Mouse (Mus musculus) liver, postnatal 0 days (tissue): ENCODE results near the gene Mettl3. TPM values are rescaled to one million over a fixed set of nuclear protein-coding genes. Genes with fewer than 3 reads are reported as not detected.
"Not testable (repeated sequence)": the region's sequence is repeated elsewhere in the genome, so short reads cannot be mapped to it uniquely, and the experiment has no call there.

Experiments
- ATAC-seq: fragments of 200-750 bp; cut with Nextera tagmentation; 2 replicates; pipeline ENCODE4 v1.8.0; 2017; ENCODE audit warnings: mild to moderate bottlenecking, moderate library complexity
- DNase-seq: peaks from one replicate; pipeline ENCODE4 v3.0.0-alpha.2; 2016
- H3K27ac ChIP-seq: fragments of 300-500 bp; sonication (generic); 2 replicates; pipeline ENCODE4 v1.5.1; 2014; ENCODE audit warnings: antibody characterized with exemption, moderate library complexity, mild to moderate bottlenecking, low read depth
- H3K27me3 ChIP-seq: fragments of 300-500 bp; sonication (generic); 2 replicates; pipeline ENCODE4 v1.6.1; 2014; ENCODE audit warnings: low read length, control low read depth, mixed read lengths; ENCODE audit not compliant: insufficient read depth
- H3K36me3 ChIP-seq: fragments of 300-500 bp; sonication (generic); replicated peaks from 2 replicates; pipeline ENCODE4 v1.6.1; 2014; ENCODE audit warnings: mild to moderate bottlenecking, control low read depth, low read length, moderate library complexity, mixed read lengths; ENCODE audit not compliant: insufficient read depth
- H3K4me1 ChIP-seq: fragments of 300-500 bp; sonication (generic); 2 replicates; pipeline ENCODE4 v1.6.1; 2014; ENCODE audit warnings: antibody characterized with exemption, mild to moderate bottlenecking, control low read depth; ENCODE audit not compliant: insufficient read depth
- H3K4me2 ChIP-seq: fragments of 300-500 bp; sonication (generic); 2 replicates; pipeline ENCODE4 v1.6.1; 2014; ENCODE audit warnings: low read depth, mild to moderate bottlenecking, low read length, moderate library complexity, mixed read lengths
- H3K4me3 ChIP-seq: fragments of 300-500 bp; sonication (generic); 2 replicates; pipeline ENCODE4 v1.5.1; 2014; ENCODE audit warnings: low read depth, low read length
- H3K9ac ChIP-seq: fragments of 300-500 bp; sonication (generic); replicated peaks from 2 replicates; pipeline ENCODE4 v1.6.1; 2014; ENCODE audit warnings: mild to moderate bottlenecking, moderate library complexity
- H3K9me3 ChIP-seq: fragments of 300-500 bp; sonication (generic); 2 replicates; pipeline ENCODE4 v1.6.1; 2016; ENCODE audit warnings: mild to moderate bottlenecking, control low read depth, low read length, mixed read lengths
- CTCF ChIP-seq: sonication (generic); IDR thresholded peaks from 2 replicates; pipeline ENCODE4 v1.5.1; 2016; ENCODE audit warnings: antibody characterized with exemption, low read depth
- EP300 ChIP-seq: IDR thresholded peaks from 2 replicates; pipeline ENCODE4 v1.6.1; 2016; ENCODE audit warnings: antibody characterized with exemption, low read depth, mild to moderate bottlenecking
- WGBS: fragments of 180-500 bp; shearing (Covaris S2); extraction: QIAGEN DNeasy Blood & Tissue Kit; methylation state at CpG from one replicate; pipeline ENCODE4 v1.1.7; 2014; ENCODE audit not compliant: insufficient replicate concordance; 5-methylcytosine and 5-hydroxymethylcytosine counted together
- polyA plus RNA-seq: library from polyadenylated mRNA; unstranded; fragments of >200 nt; fragmentation: Nextera tagmentation; extraction: Ambion mirVana; gene quantifications from 2 replicates; pipeline ENCODE4 v1.2.1, GENCODE M21; 2015

The Mettl3 gene
- polyA plus RNA-seq, 1 experiment from 2014 or later: 8.1 TPM

DNA sequence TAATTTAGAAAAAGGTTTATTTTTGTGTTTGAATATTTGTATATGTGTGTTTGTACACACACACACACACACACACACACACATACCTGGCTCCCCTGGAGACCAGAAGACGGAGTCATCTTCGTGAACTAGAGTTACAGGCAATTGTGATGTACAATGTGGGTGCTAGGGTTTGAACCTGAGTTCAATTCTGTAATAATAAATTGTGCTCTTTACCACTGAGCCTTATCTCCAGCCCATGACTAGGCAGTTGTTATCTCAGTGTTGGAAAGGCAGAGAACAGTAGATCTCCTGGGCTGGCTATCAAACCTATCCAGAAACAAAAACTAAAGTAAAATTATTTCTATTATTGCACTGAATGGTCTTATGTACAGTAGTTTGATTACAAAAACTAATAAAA is 1.2 kb upstream of the Mettl3 start:
- peak overlapping the region; percentile 52; the same call in 1 of the 2 replicates for H3K4me2 ChIP-seq
- 70% methylated on average over 2 of the region's 2 CpGs for WGBS
- H3K36me3 ChIP-seq: no peaks in the 10 kb centered on the region
- H3K4me1 ChIP-seq: peaks cover 18% of the 10 kb centered on the region
- no peak for TF ChIP-seq CTCF
- TF ChIP-seq EP300: 0 out of 2 replicates have a peak, but pooled peaks have one; percentile 34
- H3K9me3 ChIP-seq: no peaks in the 10 kb centered on the region
- no peak for DNase-seq
- no peaks in the 10 kb centered on the region for H3K27me3 ChIP-seq
- H3K9ac ChIP-seq: no peak overlapping the region
- H3K27ac ChIP-seq: peak overlapping the region; percentile 86; the same call in 1 of the 2 replicates
- H3K4me3 ChIP-seq: no peak overlapping the region
- ATAC-seq: no peak

GRCm38 (mm10) chr14:52303517-52303916 is 1.4 kb downstream of the Mettl3 start:
- H3K4me3 ChIP-seq, H3K4me2 ChIP-seq: not testable (repeated sequence)

GRCm38 (mm10) chr14:52295558-52296264 is 9.2 kb downstream of the Mettl3 start:
- peak; percentile 67 for TF ChIP-seq CTCF
- TF ChIP-seq EP300: no peak
- no peak overlapping the region for H3K4me3 ChIP-seq
- no peaks in the 10 kb centered on the region for H3K27me3 ChIP-seq
- no peaks in the 10 kb centered on the region for H3K9me3 ChIP-seq
- no peak for DNase-seq
- 70% methylated on average over 6 of the region's 6 CpGs for WGBS
- ATAC-seq: no peak
- peaks cover 68% of the 10 kb centered on the region for H3K36me3 ChIP-seq
- no peak overlapping the region for H3K9ac ChIP-seq
- H3K4me1 ChIP-seq: no peaks in the 10 kb centered on the region
- no peak overlapping the region for H3K4me2 ChIP-seq
- H3K27ac ChIP-seq: no peak overlapping the region

More at GRCm38 (mm10) chr14:52303517-52303916, 1.4 kb downstream of the Mettl3 start:
- DNase-seq, H3K9me3 ChIP-seq, ATAC-seq, H3K27ac ChIP-seq, H3K9ac ChIP-seq, H3K27me3 ChIP-seq: not testable (repeated sequence)
- peaks cover 18% of the 10 kb centered on the region for H3K4me1 ChIP-seq
- WGBS: 79% methylated on average over 3 of the region's 3 CpGs
- peaks cover 18% of the 10 kb centered on the region for H3K36me3 ChIP-seq

DNA sequence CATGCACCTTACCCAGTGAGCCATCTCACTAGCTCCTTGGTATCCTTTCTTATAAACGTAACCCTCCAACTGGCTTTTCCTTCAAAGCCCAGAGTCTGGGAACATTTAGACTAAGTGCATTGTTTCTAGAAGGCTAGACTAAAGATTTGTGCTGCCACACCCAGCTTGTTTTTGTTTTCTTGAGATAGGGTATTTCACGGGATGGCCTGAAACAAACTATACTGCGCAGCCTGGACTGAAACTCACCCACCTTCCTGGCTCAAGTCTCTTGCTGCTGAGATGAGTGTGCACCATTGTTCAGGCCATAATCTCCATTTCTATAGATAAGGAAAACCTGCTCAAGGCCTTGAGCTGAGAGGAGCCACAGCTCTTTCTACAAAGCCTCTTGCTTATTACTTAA is 20.7 kb downstream of the Mettl3 start:
- WGBS: 81% methylated on average over 3 of the region's 3 CpGs
- no peak overlapping the region for H3K4me3 ChIP-seq
- H3K4me2 ChIP-seq: no peak overlapping the region
- no peak overlapping the region for H3K9ac ChIP-seq
- no peaks in the 10 kb centered on the region for H3K9me3 ChIP-seq
- no peak overlapping the region for H3K27ac ChIP-seq
- TF ChIP-seq CTCF: no peak
- TF ChIP-seq EP300: no peak
- no peak for ATAC-seq
- no peak for DNase-seq
- H3K36me3 ChIP-seq: peaks cover 27% of the 10 kb centered on the region
- no peaks in the 10 kb centered on the region for H3K27me3 ChIP-seq
- peaks cover 6% of the 10 kb centered on the region for H3K4me1 ChIP-seq

DNA sequence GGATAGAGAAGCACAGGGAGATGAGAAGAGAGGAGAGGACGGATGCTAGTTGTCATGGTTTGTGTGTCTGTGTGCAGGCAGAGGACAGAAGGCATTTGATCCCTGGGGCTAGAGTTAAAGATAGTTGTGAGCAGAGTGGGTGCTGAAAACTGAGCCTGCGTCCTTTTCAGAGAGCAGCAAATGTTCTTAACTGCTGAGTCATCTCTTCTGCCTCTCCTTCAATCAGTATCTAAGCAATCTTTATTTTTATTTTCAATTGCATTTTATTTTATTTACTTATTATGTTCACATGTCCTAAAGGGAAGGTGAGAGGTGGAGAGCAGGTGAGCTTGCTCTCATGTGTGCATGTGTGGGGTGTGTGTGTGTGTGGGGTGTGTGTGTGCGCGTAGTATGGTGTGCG is 21.3 kb downstream of the Mettl3 start:
- no peak for TF ChIP-seq EP300
- no peak for TF ChIP-seq CTCF
- H3K9me3 ChIP-seq: no peaks in the 10 kb centered on the region
- no peak overlapping the region for H3K4me3 ChIP-seq
- ATAC-seq: no peak
- no peak for DNase-seq
- no peak overlapping the region for H3K9ac ChIP-seq
- 87% methylated on average over 5 of the region's 5 CpGs for WGBS
- peaks cover 6% of the 10 kb centered on the region for H3K4me1 ChIP-seq
- no peaks in the 10 kb centered on the region for H3K27me3 ChIP-seq
- peaks cover 23% of the 10 kb centered on the region for H3K36me3 ChIP-seq
- H3K27ac ChIP-seq: no peak overlapping the region
- H3K4me2 ChIP-seq: no peak overlapping the region

- peak; percentile 15; the same call in 1 of the 2 replicates for ATAC-seq
- Histone ChIP-seq H3K4me2 (peak overlapping the region; percentile 73), H3K4me1 (peaks cover 6% of the 10 kb centered on the region), H3K4me3 (peak overlapping the region; percentile 96), H3K27ac (peak overlapping the region; percentile 95), H3K27me3 (no peaks in the 10 kb centered on the region), H3K9ac (peak overlapping the region; percentile 91), H3K36me3 (no peaks in the 10 kb centered on the region; the same call in 1 of the 2 replicates), H3K9me3 (no peaks in the 10 kb centered on the region)
- under 1% methylated on average over 19 of the region's 21 CpGs for WGBS
- DNase-seq: peak; percentile 65
- TF ChIP-seq CTCF: no peak
- TF ChIP-seq EP300: no peak
Measured at GRCm38 (mm10) chr14:52279747-52280120, 25.2 kb downstream of the Mettl3 start.
